Mouse (Mus musculus) cerebellum, adult 11-12 months (tissue): Measurements from ENCODE around the gene Gm3187.
"Not testable (repeated sequence)": the region's sequence is repeated elsewhere in the genome, so short reads cannot be mapped to it uniquely, and the experiment has no call there.

Source experiments
- DNase-seq: peaks from one replicate; pipeline ENCODE4 v3.0.0; 2022

Gene Gm3187

GRCm38 (mm10) chr14:5483907-5484306 is at the start of gene Gm3187:
Gene Gm3187, plus strand, starts transcription at chr14:5484207.
- not testable (repeated sequence) for DNase-seq

- DNase-seq = not testable (repeated sequence)
Measured at GRCm38 (mm10) chr14:5455367-5455766, 28.6 kb upstream of the Gm3187 start, which contains the start of gene Gm3194. Gene Gm3194, minus strand, starts transcription at chr14:5455467.

- not testable (repeated sequence) for DNase-seq
Measured at GRCm38 (mm10) chr14:5460469-5460868, 23.5 kb upstream of the Gm3187 start.

GRCm38 (mm10) chr14:5477730-5478129 is 6.3 kb upstream of the Gm3187 start, which contains the start of gene Gm8246:
Gene Gm8246, minus strand, starts transcription at chr14:5477830.
- DNase-seq = not testable (repeated sequence)

GRCm38 (mm10) chr14:5501374-5501773 is 17.4 kb downstream of the Gm3187 start, which contains the start of gene Gm3488:
Gene Gm3488, plus strand, starts transcription at chr14:5501674.
- not testable (repeated sequence) for DNase-seq

GRCm38 (mm10) chr14:5538196-5538595 is 54.2 kb downstream of the Gm3187 start, which contains the start of gene Gm3532:
Gene Gm3532, plus strand, starts transcription at chr14:5538496.
- not testable (repeated sequence) for DNase-seq
